Mouse (Mus musculus) heart, adult 2 months (tissue): ENCODE data around the gene Tesc.

Experiments used
- CTCF ChIP-seq: fragments of 200-600 bp; IDR thresholded peaks from 2 replicates; pipeline ENCODE4 v1.8.1; 2022; ENCODE audit warnings: antibody characterized with exemption, mild to moderate bottlenecking, moderate library complexity
- EP300 ChIP-seq: fragments of 200-500 bp; IDR thresholded peaks from 2 replicates; pipeline ENCODE4 v1.6.1; 2011; ENCODE audit warnings: low read depth, low read length, control low read depth; ENCODE audit not compliant: insufficient read depth
- POLR2A ChIP-seq: fragments of 200-500 bp; IDR thresholded peaks from 2 replicates; pipeline ENCODE4 v1.6.1; 2011; ENCODE audit warnings: mild to moderate bottlenecking, low read depth, low read length, control low read depth; ENCODE audit not compliant: insufficient read depth

- TF ChIP-seq CTCF (no peak), POLR2A (no peak), EP300 (no peak)
Observed at GRCm38 (mm10) chr5:118048928-118049327, 21.4 kb downstream of the Tesc start.
